Mouse (Mus musculus) liver, adult 2 months (tissue): ENCODE data around the gene Spata2. TPM values are rescaled to one million over a fixed set of nuclear protein-coding genes. Genes with fewer than 3 reads are reported as not detected.

ENCODE experiments used
- DNase-seq: peaks from one replicate; pipeline ENCODE4 v3.0.0-alpha.2; 2011; ENCODE audit warnings: low read depth, low spot score; ENCODE audit errors: extremely low read depth
- H3K27ac ChIP-seq: fragments of 200-500 bp; replicated peaks from 2 replicates; pipeline ENCODE4 v1.5.1; 2012; ENCODE audit warnings: low read depth, mild to moderate bottlenecking, control low read depth, inconsistent platforms, low read length; ENCODE audit not compliant: insufficient read depth
- H3K27me3 ChIP-seq: fragments of 200-500 bp; 2 replicates; pipeline ENCODE4 v1.6.1; 2012; ENCODE audit warnings: mild to moderate bottlenecking, moderate library complexity, low read length, inconsistent platforms; ENCODE audit not compliant: control insufficient read depth, insufficient read depth
- H3K36me3 ChIP-seq: fragments of 200-500 bp; 2 replicates; pipeline ENCODE4 v1.6.1; 2012; ENCODE audit warnings: low read length, inconsistent platforms; ENCODE audit not compliant: control insufficient read depth, insufficient read depth
- H3K4me1 ChIP-seq: fragments of 200-500 bp; 2 replicates; pipeline ENCODE4 v1.6.1; 2011; ENCODE audit warnings: low read length; ENCODE audit not compliant: control insufficient read depth, insufficient read depth
- H3K4me3 ChIP-seq: fragments of 200-500 bp; 2 replicates; pipeline ENCODE4 v1.5.1; 2011; ENCODE audit warnings: low read depth, mild to moderate bottlenecking, control low read depth, low read length, moderate library complexity; ENCODE audit not compliant: insufficient read depth
- H3K79me2 ChIP-seq: fragments of 200-500 bp; 2 replicates; pipeline ENCODE4 v1.6.1; 2012; ENCODE audit warnings: inconsistent platforms, mild to moderate bottlenecking, low read length, moderate library complexity; ENCODE audit not compliant: control insufficient read depth, insufficient read depth
- H3K9ac ChIP-seq: fragments of 200-500 bp; 2 replicates; pipeline ENCODE4 v1.6.1; 2012; ENCODE audit warnings: low read depth, mild to moderate bottlenecking, control low read depth, inconsistent platforms, low read length
- CTCF ChIP-seq: fragments of 200-500 bp; IDR thresholded peaks from 2 replicates; pipeline ENCODE4 v1.5.1; 2011; ENCODE audit warnings: low read depth, low read length, control low read depth
- POLR2A ChIP-seq: fragments of 200-500 bp; IDR thresholded peaks from 2 replicates; pipeline ENCODE4 v1.6.1; 2011; ENCODE audit warnings: low read length, control low read depth; ENCODE audit not compliant: insufficient read depth; ENCODE audit errors: extremely low read depth
- WGBS: fragments of 180-500 bp; shearing (Covaris S2); methylation state at CpG from one replicate; pipeline ENCODE4 v1.1.7; 2018; 5-methylcytosine and 5-hydroxymethylcytosine counted together
- polyA plus RNA-seq: library from polyadenylated mRNA; depleted of rRNA; stranded (reverse); fragments of >200 nt; gene quantifications from 2 replicates; pipeline ENCODE4 v1.2.3, GENCODE M21; 2012; rRNA removed
- total RNA-seq: library from RNA; depleted of rRNA; stranded (reverse); fragments of >200 nt; gene quantifications from 2 replicates; pipeline ENCODE4 v1.2.3, GENCODE M21; 2014; rRNA removed

Spata2 gene
- total and polyA plus RNA-seq, 2 experiments, result 2.5 to 10.7 TPM

GRCm38 (mm10) chr2:167431418-167431776 is 61.3 kb downstream of the Spata2 start:
- Histone ChIP-seq H3K4me3 (no peak overlapping the region), H3K27me3 (no peaks in the 10 kb centered on the region), H3K27ac (peak overlapping the region; percentile 1; the same call in 1 of the 2 replicates), H3K4me1 (peaks cover 6% of the 10 kb centered on the region), H3K79me2 (no peaks in the 10 kb centered on the region; the same call in 1 of the 2 replicates), H3K36me3 (peaks cover 27% of the 10 kb centered on the region), H3K9ac (no peak overlapping the region)
- TF ChIP-seq POLR2A (no peak), CTCF (no peak)
- WGBS, result 86% methylated on average over 7 of the region's 7 CpGs
- DNase-seq, result no peak

Other genes starting within 250 kb of the Spata2 start
- gene B4galt5, start 143.7 kb downstream of the Spata2 start, total RNA-seq, result 8.1 and 17.7 TPM in 2 replicates
- gene B4galt5, start 143.7 kb downstream of the Spata2 start, polyA plus RNA-seq, result 14.9 and 15.7 TPM in 2 replicates
- 14.9 and 22.6 TPM in 2 replicates for gene Slc9a8, start 71.2 kb downstream of the Spata2 start, total RNA-seq
- gene Slc9a8, start 71.2 kb downstream of the Spata2 start, polyA plus RNA-seq, result 25.8 and 34.2 TPM in 2 replicates
- 44.3 and 55.0 TPM in 2 replicates for gene Rnf114, start 242 bp downstream of the Spata2 start, total RNA-seq
- gene Rnf114, start 242 bp downstream of the Spata2 start, polyA plus RNA-seq, result 71.0 and 71.9 TPM in 2 replicates
- 0.13 and 0.18 TPM in 2 replicates for gene Snai1, start 45.3 kb upstream of the Spata2 start, total RNA-seq
- 2.2 and 2.7 TPM in 2 replicates for gene Snai1, start 45.3 kb upstream of the Spata2 start, polyA plus RNA-seq
- 26.2 and 34.5 TPM in 2 replicates for gene Ube2v1, start 139.2 kb upstream of the Spata2 start, total RNA-seq
- 69.9 and 75.2 TPM in 2 replicates for gene Ube2v1, start 139.2 kb upstream of the Spata2 start, polyA plus RNA-seq
- not detected in 2 replicates for gene Gm20431, start 168.6 kb upstream of the Spata2 start, total RNA-seq
- gene Gm20431, start 168.6 kb upstream of the Spata2 start, polyA plus RNA-seq, result 10.6 and 10.8 TPM in 2 replicates
- gene Cebpb, start 196.0 kb upstream of the Spata2 start, total RNA-seq, result 125 and 147 TPM in 2 replicates
- 200 and 210 TPM in 2 replicates for gene Cebpb, start 196.0 kb upstream of the Spata2 start, polyA plus RNA-seq
- 4.8 and 5.8 TPM in 2 replicates for gene Tmem189, start 196.9 kb upstream of the Spata2 start, total RNA-seq
- 19.6 and 24.8 TPM in 2 replicates for gene Tmem189, start 196.9 kb upstream of the Spata2 start, polyA plus RNA-seq